Mouse (Mus musculus) heart, adult 8-10 months (tissue): Measurements from ENCODE around the gene Fitm2. TPM values are rescaled to one million over a fixed set of nuclear protein-coding genes. Genes with fewer than 3 reads are reported as not detected.
A peak's percentile ranks its signal among the peaks of the same experiment; 100 is the strongest.

ENCODE experiments used
- DNase-seq: peaks from one replicate; pipeline ENCODE4 v3.0.0; 2022; ENCODE audit warnings: low spot score
- total RNA-seq, 4 experiments: library from RNA; stranded (reverse); gene quantifications; 2 replicates each; pipeline ENCODE4 v1.2.4; 2022

Gene Fitm2
- 100 to 1,000 TPM; 197 to 218 (median 209) TPM for total RNA-seq

GRCm38 (mm10) chr2:163472466-163472851 is at the start of gene Fitm2:
Fitm2 (minus strand) TSS chr2:163472629.
- peak; percentile 93 for DNase-seq

GRCm38 (mm10) chr2:163506300-163507004 is 34.0 kb upstream of the Fitm2 start, which contains the start of gene Hnf4a:
Hnf4a (plus strand) TSS chr2:163506808.
- DNase-seq = no peak

GRCm38 (mm10) chr2:163503191-163503590 is 30.8 kb upstream of the Fitm2 start:
- no peak for DNase-seq

- peak; percentile 16 for DNase-seq
These were observed 29.8 kb upstream of the Fitm2 start for GRCm38 (mm10) chr2:163502219-163502618.

- DNase-seq = no peak
These were observed 22.0 kb upstream of the Fitm2 start for GRCm38 (mm10) chr2:163494456-163494855.

- DNase-seq = no peak
These were observed 21.5 kb upstream of the Fitm2 start for GRCm38 (mm10) chr2:163493976-163494375.

- DNase-seq = no peak
These were observed 20.6 kb upstream of the Fitm2 start for GRCm38 (mm10) chr2:163493031-163493430.

GRCm38 (mm10) chr2:163492018-163492417 is 19.6 kb upstream of the Fitm2 start, which contains the start of gene R3hdml:
R3hdml (plus strand) TSS chr2:163492318.
- no peak for DNase-seq

GRCm38 (mm10) chr2:163491351-163491750 is 18.9 kb upstream of the Fitm2 start:
- DNase-seq = no peak

- no peak for DNase-seq
These were observed 18.2 kb upstream of the Fitm2 start for GRCm38 (mm10) chr2:163490656-163491055.

GRCm38 (mm10) chr2:163489725-163490291 is 17.4 kb upstream of the Fitm2 start:
- DNase-seq = no peak

GRCm38 (mm10) chr2:163487360-163487759 is 14.9 kb upstream of the Fitm2 start:
- DNase-seq = no peak

GRCm38 (mm10) chr2:163481539-163482029 is 9.2 kb upstream of the Fitm2 start:
- no peak for DNase-seq

GRCm38 (mm10) chr2:163480191-163480825 is 7.9 kb upstream of the Fitm2 start:
- no peak for DNase-seq

- peak; percentile 28 for DNase-seq
These were observed 541 bp downstream of the Fitm2 start for GRCm38 (mm10) chr2:163471710-163472465.

GRCm38 (mm10) chr2:163471136-163471535 is 1.3 kb downstream of the Fitm2 start:
- DNase-seq = peak; percentile 70

- DNase-seq = no peak
These were observed 2.7 kb downstream of the Fitm2 start for GRCm38 (mm10) chr2:163469711-163470110.

- no peak for DNase-seq
These were observed 3.6 kb downstream of the Fitm2 start for GRCm38 (mm10) chr2:163468866-163469265.

GRCm38 (mm10) chr2:163467585-163467984 is 4.8 kb downstream of the Fitm2 start:
- DNase-seq = no peak

GRCm38 (mm10) chr2:163466771-163467170 is 5.7 kb downstream of the Fitm2 start:
- no peak for DNase-seq

- DNase-seq = peak; percentile 31
These were observed 7.9 kb downstream of the Fitm2 start for GRCm38 (mm10) chr2:163464562-163464961.

GRCm38 (mm10) chr2:163463998-163464397 is 8.4 kb downstream of the Fitm2 start:
- DNase-seq = no peak
